ENCODE assay signal across 11 mouse cellular contexts in the genomic region with DNA sequence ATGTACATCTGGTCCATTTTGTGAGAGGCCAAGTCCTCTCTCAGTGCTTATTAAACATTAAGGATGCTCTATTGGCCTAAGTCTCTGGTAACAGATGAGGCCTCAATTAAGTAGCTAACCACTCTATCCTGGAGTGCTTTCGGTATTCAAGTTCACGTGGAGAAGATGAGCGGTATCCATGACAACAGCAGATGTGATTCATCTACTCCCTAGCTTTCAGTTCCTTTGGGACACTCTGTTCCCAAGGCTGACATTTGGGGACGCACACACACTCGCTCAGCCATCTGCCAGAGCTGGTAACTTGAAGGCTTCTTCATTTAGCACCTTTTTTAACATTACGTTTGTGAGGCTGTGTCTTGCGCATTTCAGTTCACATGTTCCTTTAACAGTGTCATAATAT. TPM values are rescaled to one million over a fixed set of nuclear protein-coding genes. Genes with fewer than 3 reads are reported as not detected.
A peak's percentile ranks its signal among the peaks of the same experiment; 100 is the strongest.
DNase-seq lines count a peak whose midpoint lies in the region; ATAC-seq and TF ChIP-seq lines count a peak whose summit lies in the region.
"Had no signal": no experiment of that assay in that cellular context is flagged by ENCODE, and none has a peak within 500 bp of the region (broad histone marks: within the 10 kb centered on the region; RNA-seq: fewer than 3 reads in every experiment).

No protein-coding gene starts in this region.

- 0 out of 2 replicates have a peak, but pooled peaks cover 7% of the 10 kb centered on the region for H3K4me1 ChIP-seq in midbrain, embryonic 11.5 days (ENCODE audit: control insufficient read depth, insufficient read depth, low read length)
- peaks cover 26% of the 10 kb centered on the region for H3K4me1 ChIP-seq in midbrain, embryonic 10.5 days
- H3K4me1 ChIP-seq in hindbrain, embryonic 14.5 days (replicated peaks; ENCODE audit: control insufficient read depth, insufficient read depth, low read length) = peaks cover 23% of the 10 kb centered on the region
- no peaks in the 10 kb centered on the region for H3K4me1 ChIP-seq in thymus, adult 2 months (replicated peaks; ENCODE audit: control insufficient read depth, insufficient read depth, low read length)

- TF ChIP-seq CTCF in thymus, adult 2 months (IDR thresholded peaks at IDR 0.05; ENCODE audit: borderline replicate concordance, control insufficient read depth, extremely low read depth, insufficient read depth, low read length, poor library complexity) = no peak

- no peak overlapping the region for H3K27ac ChIP-seq in midbrain, embryonic 11.5 days (ENCODE audit: low read depth, low read length)
- no peak overlapping the region for H3K27ac ChIP-seq in midbrain, embryonic 10.5 days (replicated peaks)
- H3K27ac ChIP-seq in hindbrain, embryonic 14.5 days = peak overlapping the region; percentile 38; the same call in 1 of the 2 replicates
- no peak overlapping the region for H3K27ac ChIP-seq in thymus, adult 2 months (ENCODE audit: control insufficient read depth, insufficient read depth, low read length)
- H3K27ac ChIP-seq: lung, embryonic 15.5 days had no signal

- ATAC-seq in midbrain, embryonic 11.5 days (ENCODE audit: low FRiP score) = peak; percentile 73; the same call in 1 of the 2 replicates
- peak; percentile 73 for ATAC-seq in hindbrain, embryonic 14.5 days (ENCODE audit: low FRiP score)

- TF ChIP-seq POLR2A in thymus, adult 2 months (IDR thresholded peaks at IDR 0.05; ENCODE audit: control insufficient read depth, extremely low read depth, insufficient read depth, low read length, poor library complexity) = no peak

- no peak overlapping the region for H3K4me3 ChIP-seq in midbrain, embryonic 11.5 days (ENCODE audit: low read depth, low read length)
- H3K4me3 ChIP-seq in midbrain, embryonic 10.5 days = no peak overlapping the region
- H3K4me3 ChIP-seq in hindbrain, embryonic 14.5 days (replicated peaks; ENCODE audit: low read length) = no peak overlapping the region
- no peak overlapping the region for H3K4me3 ChIP-seq in thymus, adult 2 months (ENCODE audit: control insufficient read depth, insufficient read depth, low read length)
- H3K4me3 ChIP-seq: lung, embryonic 15.5 days had no signal

- DNase-seq in midbrain, embryonic 11.5 days (ENCODE audit: low spot score, missing footprints) = no peak
- no peak for DNase-seq in midbrain, embryonic 10.5 days (ENCODE audit: low spot score)
- peak; percentile 56 for DNase-seq in hindbrain, embryonic 14.5 days (ENCODE audit: low spot score)
- peak; percentile 82 to 96 for DNase-seq in left cerebral cortex, postnatal 25 days (ENCODE audit: low spot score in 2 of 2)
- peak; percentile 93 for DNase-seq in telencephalon, adult 2 months (ENCODE audit: low read depth, low spot score)
- DNase-seq in thymus, adult 2 months = no peak
- no peak for DNase-seq in urinary bladder, adult 18-20 months (ENCODE audit: low spot score in 2 of 2)
- no peak for DNase-seq in urinary bladder, postnatal 25 days (ENCODE audit: low spot score)
- DNase-seq: gastrocnemius, postnatal 25 days; kidney, adult 8-10 months had no signal

- H3K27me3 ChIP-seq in midbrain, embryonic 11.5 days (ENCODE audit: control insufficient read depth, insufficient read depth, low read length) = no peaks in the 10 kb centered on the region
- no peaks in the 10 kb centered on the region for H3K27me3 ChIP-seq in midbrain, embryonic 10.5 days (ENCODE audit: low read depth, poor library complexity, severe bottlenecking)
- H3K27me3 ChIP-seq in hindbrain, embryonic 14.5 days (ENCODE audit: control insufficient read depth, insufficient read depth, low read length) = no peaks in the 10 kb centered on the region
- H3K27me3 ChIP-seq in thymus, adult 2 months (ENCODE audit: control insufficient read depth, insufficient read depth, low read length) = no peaks in the 10 kb centered on the region
- H3K27me3 ChIP-seq: lung, embryonic 15.5 days had no signal

- H3K9me3 ChIP-seq in midbrain, embryonic 11.5 days (ENCODE audit: control insufficient read depth, low read length) = no peaks in the 10 kb centered on the region
- H3K9me3 ChIP-seq in midbrain, embryonic 10.5 days (replicated peaks) = no peaks in the 10 kb centered on the region
- H3K9me3 ChIP-seq in hindbrain, embryonic 14.5 days (ENCODE audit: control insufficient read depth, low read length) = no peaks in the 10 kb centered on the region
- H3K9me3 ChIP-seq: lung, embryonic 15.5 days had no signal

- 71% methylated on average over 7 of the region's 7 CpGs for WGBS in midbrain, embryonic 11.5 days
- 81% methylated on average over 7 of the region's 7 CpGs for WGBS in midbrain, embryonic 10.5 days
- 43% methylated on average over 7 of the region's 7 CpGs for WGBS in hindbrain, embryonic 14.5 days
- WGBS in thymus, adult 2 months = 93% methylated on average over 7 of the region's 7 CpGs

- H3K36me3 ChIP-seq in midbrain, embryonic 11.5 days (ENCODE audit: control insufficient read depth, insufficient read depth, low read length) = no peaks in the 10 kb centered on the region
- H3K36me3 ChIP-seq in midbrain, embryonic 10.5 days = no peaks in the 10 kb centered on the region
- no peaks in the 10 kb centered on the region for H3K36me3 ChIP-seq in hindbrain, embryonic 14.5 days (replicated peaks; ENCODE audit: control insufficient read depth, insufficient read depth)
- no peaks in the 10 kb centered on the region for H3K36me3 ChIP-seq in thymus, adult 2 months (ENCODE audit: control insufficient read depth, insufficient read depth, low read length)
- H3K36me3 ChIP-seq: lung, embryonic 15.5 days had no signal

- no peak overlapping the region for H3K4me2 ChIP-seq in midbrain, embryonic 11.5 days
- H3K4me2 ChIP-seq in hindbrain, embryonic 14.5 days (replicated peaks) = no peak overlapping the region
- H3K4me2 ChIP-seq: lung, embryonic 15.5 days had no signal

- no peak overlapping the region for H3K9ac ChIP-seq in midbrain, embryonic 11.5 days (ENCODE audit: low read length)
- no peak overlapping the region for H3K9ac ChIP-seq in hindbrain, embryonic 14.5 days
- H3K9ac ChIP-seq: lung, embryonic 15.5 days had no signal

- intact Hi-C loops in left cerebral cortex, postnatal 25 days (cut with DNase I) = no loop called here

RNA-seq across cellular contexts. Expression of gene Wdfy3, which starts 40.3 kb away (rescaled TPM):
- 24.9 and 25.9 TPM in 2 replicates for polyA plus RNA-seq in midbrain, embryonic 11.5 days (2014; fragmentation: Nextera tagmentation; extraction: Ambion mirVana)
- polyA plus RNA-seq in midbrain, embryonic 10.5 days (2016; fragmentation: Nextera tagmentation; extraction: Ambion mirVana) = 18.2 and 22.7 TPM in 2 replicates
- 35.3 and 36.2 TPM in 2 replicates for polyA plus RNA-seq in hindbrain, embryonic 14.5 days (2014; fragmentation: Nextera tagmentation; extraction: Ambion mirVana)
- total RNA-seq in left cerebral cortex, postnatal 25 days (2021) = 100 to 1,000 TPM; 125 to 129 TPM
- 6.2 and 6.8 TPM in 2 replicates for polyA plus RNA-seq in thymus, adult 2 months (2012; rRNA removed)

Comparison
In these comparisons a context has a peak if more than half of its experiments do, and no peak if none do; other contexts are left out.
1. DNase-seq: peak in hindbrain, embryonic 14.5 days (single experiment), left cerebral cortex, postnatal 25 days (2 of 2) and telencephalon, adult 2 months (single experiment); none in midbrain, embryonic 11.5 days (single experiment), midbrain, embryonic 10.5 days (single experiment), thymus, adult 2 months (single experiment), urinary bladder, adult 18-20 months (0 of 2) and urinary bladder, postnatal 25 days (single experiment).